Mouse (Mus musculus) liver, embryonic 14.5 days (tissue): ENCODE measurements at regions not wholly inside any gene's neighbourhood (a gene's known extent, or its start where the extent isn't known, plus 50 kb on each side); places are given as distances from the start of the nearest gene placed in this dataset.

Source experiments
- ATAC-seq: fragments of 200-750 bp; cut with Nextera tagmentation; 2 replicates; pipeline ENCODE4 v1.8.0; 2017; ENCODE audit warnings: moderate number of reproducible peaks, mild to moderate bottlenecking, moderate library complexity; ENCODE audit not compliant: insufficient read depth
- DNase-seq, 3 experiments: peaks; one replicate each; pipeline ENCODE4 v3.0.0-alpha.2; 2012 to 2013; ENCODE audit warnings: low read depth in 3 of 3, low spot score in 3 of 3
- H3K27ac ChIP-seq: fragments of 300-500 bp; sonication (generic); 2 replicates; pipeline ENCODE4 v1.5.1; 2014; ENCODE audit warnings: moderate library complexity, mild to moderate bottlenecking, control low read depth, inconsistent platforms
- H3K27me3 ChIP-seq: fragments of 300-500 bp; sonication (generic); 2 replicates; pipeline ENCODE4 v1.6.1; 2014; ENCODE audit warnings: mild to moderate bottlenecking, low read length, moderate library complexity; ENCODE audit not compliant: control insufficient read depth, insufficient read depth
- H3K36me3 ChIP-seq: fragments of 300-500 bp; sonication (generic); replicated peaks from 2 replicates; pipeline ENCODE4 v1.6.1; 2014; ENCODE audit warnings: low read depth; ENCODE audit not compliant: control insufficient read depth, insufficient read depth
- H3K4me1 ChIP-seq, 2 experiments: fragments of 200-500 bp in 1 of 2; fragments of 300-500 bp in 1 of 2; sonication (generic) in 1 of 2; replicated peaks; 2 replicates each; pipeline ENCODE4 v1.6.1; 2012 to 2014; ENCODE audit warnings: antibody characterized with exemption in 1 of 2, inconsistent platforms in 1 of 2, low read length in 1 of 2; ENCODE audit not compliant: control insufficient read depth in 2 of 2, insufficient read depth in 2 of 2
- H3K4me2 ChIP-seq: fragments of 300-500 bp; sonication (generic); 2 replicates; pipeline ENCODE4 v1.6.1; 2014; ENCODE audit warnings: low read depth, mild to moderate bottlenecking, control low read depth, moderate library complexity
- H3K4me3 ChIP-seq, 2 experiments: fragments of 200-500 bp in 1 of 2; fragments of 300-500 bp in 1 of 2; sonication (generic) in 1 of 2; 2 replicates each; pipeline ENCODE4 v1.5.1; 2012 to 2014; ENCODE audit warnings: low read depth in 2 of 2, low read length in 2 of 2, mild to moderate bottlenecking in 2 of 2, control low read depth in 1 of 2, inconsistent platforms in 1 of 2, moderate library complexity in 1 of 2; ENCODE audit not compliant: insufficient read depth in 1 of 2
- H3K9ac ChIP-seq: fragments of 300-500 bp; sonication (generic); replicated peaks from 2 replicates; pipeline ENCODE4 v1.6.1; 2014; ENCODE audit warnings: mild to moderate bottlenecking, control low read depth, moderate library complexity
- H3K9me3 ChIP-seq: fragments of 300-500 bp; sonication (generic); 2 replicates; pipeline ENCODE4 v1.6.1; 2016; ENCODE audit warnings: low read length, mixed read lengths; ENCODE audit not compliant: control insufficient read depth
- CTCF ChIP-seq: IDR thresholded peaks from 2 replicates; pipeline ENCODE4 v1.5.1; 2016; ENCODE audit warnings: antibody characterized with exemption, low read depth, control low read depth
- EP300 ChIP-seq: IDR thresholded peaks from 2 replicates; pipeline ENCODE4 v1.6.1; 2016; ENCODE audit warnings: antibody characterized with exemption, low read depth
- whole genome bisulfite sequencing: fragments of 180-500 bp; shearing (Covaris S2); extraction: QIAGEN DNeasy Blood & Tissue Kit; methylation state at CpG from one replicate; pipeline ENCODE4 v1.1.7; 2014; ENCODE audit not compliant: insufficient replicate concordance; 5-methylcytosine and 5-hydroxymethylcytosine counted together

- Histone ChIP-seq H3K9ac (no peak overlapping the region), H3K27ac (no peak overlapping the region), H3K4me1 (no peaks in the 10 kb centered on the region), H3K4me3 (no peak overlapping the region), H3K9me3 (no peaks in the 10 kb centered on the region), H3K36me3 (no peaks in the 10 kb centered on the region), H3K27me3 (no peaks in the 10 kb centered on the region), H3K4me2 (no peak overlapping the region)
- ATAC-seq (no peak), DNase-seq (no peak)
- TF ChIP-seq CTCF: no peak
- TF ChIP-seq EP300: no peak
- 8% methylated on average over 4 of the region's 4 CpGs for WGBS
Observed at GRCm38 (mm10) chr5:116950280-116950881, 165.5 kb downstream of the Suds3 start.

- no peaks in the 10 kb centered on the region for H3K4me1 ChIP-seq
- H3K36me3 ChIP-seq: no peaks in the 10 kb centered on the region
- 36% methylated on average over 5 of the region's 5 CpGs for WGBS
- TF ChIP-seq EP300: no peak
- no peak for TF ChIP-seq CTCF
- no peak overlapping the region for H3K27ac ChIP-seq
- no peak overlapping the region for H3K9ac ChIP-seq
- ATAC-seq (no peak), DNase-seq (no peak)
- H3K27me3 ChIP-seq: no peaks in the 10 kb centered on the region
- H3K4me2 ChIP-seq: no peak overlapping the region
- no peak overlapping the region for H3K4me3 ChIP-seq
- no peaks in the 10 kb centered on the region; the same call in 1 of the 2 replicates for H3K9me3 ChIP-seq
Observed at GRCm38 (mm10) chr5:116934585-116934984, 181.3 kb downstream of the Suds3 start.

GRCm38 (mm10) chr5:116934151-116934550, 181.8 kb downstream of the Suds3 start:
- H3K9me3 ChIP-seq: no peaks in the 10 kb centered on the region; the same call in 1 of the 2 replicates
- ATAC-seq (no peak), DNase-seq (no peak)
- 12% methylated on average over 3 of the region's 3 CpGs for WGBS
- no peak overlapping the region for H3K9ac ChIP-seq
- H3K4me3 ChIP-seq: no peak overlapping the region
- TF ChIP-seq CTCF (no peak), EP300 (no peak)
- H3K4me2 ChIP-seq: no peak overlapping the region
- no peaks in the 10 kb centered on the region for H3K36me3 ChIP-seq
- no peaks in the 10 kb centered on the region for H3K4me1 ChIP-seq
- no peak overlapping the region for H3K27ac ChIP-seq
- no peaks in the 10 kb centered on the region for H3K27me3 ChIP-seq

- no peaks in the 10 kb centered on the region; the same call in 1 of the 2 replicates for H3K9me3 ChIP-seq
- no peak overlapping the region for H3K4me2 ChIP-seq
- H3K9ac ChIP-seq: no peak overlapping the region
- 60% methylated on average over 5 of the region's 5 CpGs for WGBS
- H3K27me3 ChIP-seq: no peaks in the 10 kb centered on the region
- H3K36me3 ChIP-seq: no peaks in the 10 kb centered on the region
- H3K4me3 ChIP-seq: no peak overlapping the region
- no peak for ATAC-seq
- H3K27ac ChIP-seq: no peak overlapping the region
- no peaks in the 10 kb centered on the region for H3K4me1 ChIP-seq
- DNase-seq: no peak
- TF ChIP-seq EP300 (no peak), CTCF (no peak)
Observed at GRCm38 (mm10) chr5:116933105-116933504, 182.8 kb downstream of the Suds3 start.

- no peak overlapping the region for H3K27ac ChIP-seq
- H3K4me3 ChIP-seq: no peak overlapping the region
- no peaks in the 10 kb centered on the region for H3K36me3 ChIP-seq
- H3K4me2 ChIP-seq: no peak overlapping the region
- DNase-seq (no peak), ATAC-seq (no peak)
- 53% methylated on average over 4 of the region's 4 CpGs for WGBS
- TF ChIP-seq EP300: no peak
- no peak for TF ChIP-seq CTCF
- no peaks in the 10 kb centered on the region for H3K4me1 ChIP-seq
- H3K27me3 ChIP-seq: no peaks in the 10 kb centered on the region
- peaks cover 2% of the 10 kb centered on the region; the same call in 1 of the 2 replicates for H3K9me3 ChIP-seq
- H3K9ac ChIP-seq: no peak overlapping the region
Observed at GRCm38 (mm10) chr5:116923761-116924160, 192.2 kb downstream of the Suds3 start.
